Mouse (Mus musculus): Measurements from ENCODE around the gene Gemin2. TPM values are rescaled to one million over a fixed set of nuclear protein-coding genes. Genes with fewer than 3 reads are reported as not detected.

Gene Gemin2
- polyA plus RNA-seq, 1 experiment from 2014 or later: 29.4 TPM

DNA sequence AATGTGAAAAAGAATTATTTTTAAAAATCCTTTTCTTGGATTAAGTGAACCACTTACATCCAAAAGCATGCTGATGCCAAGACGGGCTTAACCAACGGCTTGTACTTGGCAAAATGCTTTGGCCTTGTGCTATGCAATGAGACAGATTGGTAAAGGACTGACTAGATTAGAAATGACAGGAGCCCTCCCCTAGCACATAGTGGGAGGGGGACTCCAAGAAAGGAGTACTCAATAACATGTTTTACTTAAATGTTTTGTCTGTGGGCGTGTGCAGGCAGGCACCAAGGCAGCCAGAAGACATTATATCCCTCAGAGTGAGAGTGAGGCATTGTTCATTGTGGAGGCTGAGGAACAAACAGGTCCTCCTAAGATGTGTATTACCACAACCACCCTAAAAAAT lies 60.9 kb downstream of the Gemin2 start:
- WGBS: 83% methylated on average over 3 of the region's 3 CpGs
- H3K36me3 ChIP-seq (replicated peaks; ENCODE audit: control insufficient read depth, insufficient read depth, low read depth, low read length): peaks cover 10% of the 10 kb centered on the region
- H3K9me3 ChIP-seq (replicated peaks; ENCODE audit: control insufficient read depth, low read length): no peaks in the 10 kb centered on the region
- no peaks in the 10 kb centered on the region for H3K27me3 ChIP-seq (ENCODE audit: control insufficient read depth, insufficient read depth, low read length)
- no peak overlapping the region for H3K4me3 ChIP-seq (ENCODE audit: low read depth, low read length)
- DNase-seq (ENCODE audit: low spot score) (no peak), ATAC-seq (replicated peaks; ENCODE audit: insufficient number of reproducible peaks, low FRiP score, low TSS enrichment, low read depth) (no peak)
- H3K27ac ChIP-seq (replicated peaks; ENCODE audit: low read depth, low read length): no peak overlapping the region
- H3K9ac ChIP-seq (replicated peaks; ENCODE audit: low read length): no peak overlapping the region
- H3K4me2 ChIP-seq (ENCODE audit: low read depth, low read length): no peak overlapping the region
- no peaks in the 10 kb centered on the region for H3K4me1 ChIP-seq (ENCODE audit: control insufficient read depth, insufficient read depth, low read length)

DNA sequence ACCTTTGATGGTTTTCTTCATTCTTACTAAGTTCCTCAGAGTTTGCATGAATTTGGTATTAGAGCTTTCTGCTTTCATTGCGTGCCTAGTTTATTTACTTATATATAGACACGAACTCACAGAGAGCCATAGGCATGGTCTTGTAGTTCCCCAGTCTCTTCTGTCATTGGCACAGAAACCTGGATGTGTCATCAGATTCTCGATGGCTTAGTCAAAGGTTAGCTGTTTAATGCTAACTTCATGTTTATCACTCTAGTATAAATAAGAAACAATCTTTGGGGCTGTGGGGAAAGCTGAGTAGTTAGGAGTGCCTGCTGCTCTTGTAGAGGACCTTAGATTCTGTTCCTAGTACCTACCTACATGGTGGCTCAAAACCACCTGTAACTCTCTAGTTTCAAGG lies 63.8 kb downstream of the Gemin2 start:
- H3K4me1 ChIP-seq (ENCODE audit: control insufficient read depth, insufficient read depth, low read length): no peaks in the 10 kb centered on the region
- H3K9ac ChIP-seq (replicated peaks; ENCODE audit: low read length): no peak overlapping the region
- no peak for ATAC-seq (replicated peaks; ENCODE audit: insufficient number of reproducible peaks, low FRiP score, low TSS enrichment, low read depth)
- peaks cover 6% of the 10 kb centered on the region for H3K36me3 ChIP-seq (replicated peaks; ENCODE audit: control insufficient read depth, insufficient read depth, low read depth, low read length)
- no peaks in the 10 kb centered on the region for H3K27me3 ChIP-seq (ENCODE audit: control insufficient read depth, insufficient read depth, low read length)
- H3K27ac ChIP-seq (replicated peaks; ENCODE audit: low read depth, low read length): no peak overlapping the region
- H3K4me3 ChIP-seq (ENCODE audit: low read depth, low read length): no peak overlapping the region
- WGBS: 92% methylated on average over 3 of the region's 3 CpGs
- no peak overlapping the region for H3K4me2 ChIP-seq (ENCODE audit: low read depth, low read length)
- no peaks in the 10 kb centered on the region for H3K9me3 ChIP-seq (replicated peaks; ENCODE audit: control insufficient read depth, low read length)
- no peak for DNase-seq (ENCODE audit: low spot score)

DNA sequence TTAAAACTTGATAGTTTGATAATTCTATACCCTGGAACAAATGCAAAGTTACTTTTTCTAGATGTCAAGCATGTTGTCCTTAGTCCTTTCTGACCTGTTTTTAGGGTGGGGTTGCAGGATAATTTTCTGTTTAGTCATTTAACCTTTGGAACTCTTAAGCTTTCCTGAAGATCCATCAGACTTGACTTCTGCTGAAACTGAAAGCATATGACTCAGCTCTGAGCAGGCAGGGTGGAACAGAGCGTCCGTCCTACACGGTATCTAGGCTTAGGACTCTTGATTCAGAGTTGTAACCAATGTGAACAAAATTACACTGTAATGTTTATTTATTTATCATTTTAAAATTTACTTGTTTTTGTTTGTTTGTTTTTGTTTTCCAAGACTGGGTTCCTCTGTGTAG lies 64.7 kb downstream of the Gemin2 start:
- H3K9me3 ChIP-seq (replicated peaks; ENCODE audit: control insufficient read depth, low read length): no peaks in the 10 kb centered on the region
- no peak overlapping the region for H3K4me3 ChIP-seq (ENCODE audit: low read depth, low read length)
- no peaks in the 10 kb centered on the region for H3K27me3 ChIP-seq (ENCODE audit: control insufficient read depth, insufficient read depth, low read length)
- H3K4me2 ChIP-seq (ENCODE audit: low read depth, low read length): no peak overlapping the region
- H3K36me3 ChIP-seq (replicated peaks; ENCODE audit: control insufficient read depth, insufficient read depth, low read depth, low read length): no peaks in the 10 kb centered on the region
- ATAC-seq (replicated peaks; ENCODE audit: insufficient number of reproducible peaks, low FRiP score, low TSS enrichment, low read depth): no peak
- 95% methylated on average over 3 of the region's 3 CpGs for WGBS
- H3K4me1 ChIP-seq (ENCODE audit: control insufficient read depth, insufficient read depth, low read length): no peaks in the 10 kb centered on the region
- H3K27ac ChIP-seq (replicated peaks; ENCODE audit: low read depth, low read length): no peak overlapping the region
- DNase-seq (ENCODE audit: low spot score): no peak
- H3K9ac ChIP-seq (replicated peaks; ENCODE audit: low read length): no peak overlapping the region

Other genes with a start within 250 kb of the Gemin2 start
- 89.9 and 94.7 TPM in 2 replicates for gene Sec23a, start 1.4 kb upstream of the Gemin2 start, polyA plus RNA-seq (2014; fragmentation: Nextera tagmentation; extraction: Ambion mirVana)
- 52.6 and 59.5 TPM in 2 replicates for gene Trappc6b, start 48.1 kb downstream of the Gemin2 start, polyA plus RNA-seq (2014; fragmentation: Nextera tagmentation; extraction: Ambion mirVana)
- 99.3 and 116 TPM in 2 replicates for gene Pnn, start 53.5 kb downstream of the Gemin2 start, polyA plus RNA-seq (2014; fragmentation: Nextera tagmentation; extraction: Ambion mirVana)
- gene Mia2, start 82.4 kb downstream of the Gemin2 start, polyA plus RNA-seq (2014; fragmentation: Nextera tagmentation; extraction: Ambion mirVana): 62.8 and 71.9 TPM in 2 replicates
- gene Fbxo33, start 206.3 kb downstream of the Gemin2 start, polyA plus RNA-seq (2014; fragmentation: Nextera tagmentation; extraction: Ambion mirVana): 9.2 and 9.6 TPM in 2 replicates

Measured in embryonic facial prominence, embryonic 11.5 days (tissue).